Mouse (Mus musculus) liver, postnatal 0 days (tissue): ENCODE measurements around the gene Zfp592. TPM values are rescaled to one million over a fixed set of nuclear protein-coding genes. Genes with fewer than 3 reads are reported as not detected.
"Not testable (repeated sequence)": the region's sequence is repeated elsewhere in the genome, so short reads cannot be mapped to it uniquely, and the experiment has no call there.

Experiments used
- ATAC-seq: fragments of 200-750 bp; cut with Nextera tagmentation; 2 replicates; pipeline ENCODE4 v1.8.0; 2017; ENCODE audit warnings: mild to moderate bottlenecking, moderate library complexity
- DNase-seq: peaks from one replicate; pipeline ENCODE4 v3.0.0-alpha.2; 2016
- H3K27ac ChIP-seq: fragments of 300-500 bp; sonication (generic); 2 replicates; pipeline ENCODE4 v1.5.1; 2014; ENCODE audit warnings: antibody characterized with exemption, moderate library complexity, mild to moderate bottlenecking, low read depth
- H3K27me3 ChIP-seq: fragments of 300-500 bp; sonication (generic); 2 replicates; pipeline ENCODE4 v1.6.1; 2014; ENCODE audit warnings: low read length, control low read depth, mixed read lengths; ENCODE audit not compliant: insufficient read depth
- H3K36me3 ChIP-seq: fragments of 300-500 bp; sonication (generic); replicated peaks from 2 replicates; pipeline ENCODE4 v1.6.1; 2014; ENCODE audit warnings: mild to moderate bottlenecking, control low read depth, low read length, moderate library complexity, mixed read lengths; ENCODE audit not compliant: insufficient read depth
- H3K4me1 ChIP-seq: fragments of 300-500 bp; sonication (generic); 2 replicates; pipeline ENCODE4 v1.6.1; 2014; ENCODE audit warnings: antibody characterized with exemption, mild to moderate bottlenecking, control low read depth; ENCODE audit not compliant: insufficient read depth
- H3K4me2 ChIP-seq: fragments of 300-500 bp; sonication (generic); 2 replicates; pipeline ENCODE4 v1.6.1; 2014; ENCODE audit warnings: low read depth, mild to moderate bottlenecking, low read length, moderate library complexity, mixed read lengths
- H3K4me3 ChIP-seq: fragments of 300-500 bp; sonication (generic); 2 replicates; pipeline ENCODE4 v1.5.1; 2014; ENCODE audit warnings: low read depth, low read length
- H3K9ac ChIP-seq: fragments of 300-500 bp; sonication (generic); replicated peaks from 2 replicates; pipeline ENCODE4 v1.6.1; 2014; ENCODE audit warnings: mild to moderate bottlenecking, moderate library complexity
- H3K9me3 ChIP-seq: fragments of 300-500 bp; sonication (generic); 2 replicates; pipeline ENCODE4 v1.6.1; 2016; ENCODE audit warnings: mild to moderate bottlenecking, control low read depth, low read length, mixed read lengths
- CTCF ChIP-seq: sonication (generic); IDR thresholded peaks from 2 replicates; pipeline ENCODE4 v1.5.1; 2016; ENCODE audit warnings: antibody characterized with exemption, low read depth
- EP300 ChIP-seq: IDR thresholded peaks from 2 replicates; pipeline ENCODE4 v1.6.1; 2016; ENCODE audit warnings: antibody characterized with exemption, low read depth, mild to moderate bottlenecking
- WGBS: fragments of 180-500 bp; shearing (Covaris S2); extraction: QIAGEN DNeasy Blood & Tissue Kit; methylation state at CpG from one replicate; pipeline ENCODE4 v1.1.7; 2014; ENCODE audit not compliant: insufficient replicate concordance; 5-methylcytosine and 5-hydroxymethylcytosine counted together
- polyA plus RNA-seq: library from polyadenylated mRNA; unstranded; fragments of >200 nt; fragmentation: Nextera tagmentation; extraction: Ambion mirVana; gene quantifications from 2 replicates; pipeline ENCODE4 v1.2.1, GENCODE M21; 2015

The Zfp592 gene
- polyA plus RNA-seq, 1 experiment from 2014 or later: 4.3 TPM

- no peaks in the 10 kb centered on the region for H3K36me3 ChIP-seq
- DNase-seq (no peak), ATAC-seq (no peak)
- H3K4me3 ChIP-seq: no peak overlapping the region
- H3K9ac ChIP-seq: no peak overlapping the region
- no peak overlapping the region for H3K4me2 ChIP-seq
- no peaks in the 10 kb centered on the region for H3K4me1 ChIP-seq
- TF ChIP-seq EP300 (no peak), CTCF (no peak)
- no peaks in the 10 kb centered on the region for H3K9me3 ChIP-seq
- H3K27me3 ChIP-seq: no peaks in the 10 kb centered on the region
- 88% methylated on average over 2 of the region's 2 CpGs for WGBS
- H3K27ac ChIP-seq: no peak overlapping the region
Measured at GRCm38 (mm10) chr7:80956891-80957290, 36.6 kb upstream of the Zfp592 start.

DNA sequence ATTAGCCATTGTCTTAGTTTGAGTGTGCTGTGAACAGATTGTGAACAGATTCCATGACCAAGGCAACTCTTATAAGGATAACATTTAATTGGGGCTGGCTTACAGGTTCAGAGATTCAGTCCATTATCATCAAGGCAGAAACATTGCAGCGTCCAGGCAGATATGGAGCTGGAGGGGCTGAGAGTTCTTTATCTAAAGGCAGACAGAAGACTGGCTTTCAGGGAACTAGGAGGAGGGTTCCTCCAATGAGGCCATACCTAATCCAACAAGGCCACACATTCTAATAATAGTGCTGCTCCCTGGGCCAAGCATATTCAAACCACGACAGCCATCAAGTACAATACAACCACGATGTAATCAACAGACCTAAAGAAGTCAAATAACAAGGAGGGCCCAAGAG is 34.5 kb upstream of the Zfp592 start:
- Histone ChIP-seq H3K27me3 (no peaks in the 10 kb centered on the region), H3K4me2 (no peak overlapping the region), H3K27ac (no peak overlapping the region), H3K4me1 (no peaks in the 10 kb centered on the region), H3K9ac (no peak overlapping the region), H3K4me3 (no peak overlapping the region), H3K36me3 (no peaks in the 10 kb centered on the region), H3K9me3 (no peaks in the 10 kb centered on the region)
- TF ChIP-seq EP300 (no peak), CTCF (no peak)
- DNase-seq (no peak), ATAC-seq (no peak)
- 53% methylated on average over 3 of the region's 3 CpGs for WGBS

- 74% methylated on average over 6 of the region's 6 CpGs for WGBS
- H3K27me3 ChIP-seq: no peaks in the 10 kb centered on the region
- H3K27ac ChIP-seq: no peak overlapping the region
- ATAC-seq (no peak), DNase-seq (no peak)
- H3K4me1 ChIP-seq: no peaks in the 10 kb centered on the region
- H3K9ac ChIP-seq: no peak overlapping the region
- H3K4me2 ChIP-seq: no peak overlapping the region
- TF ChIP-seq CTCF: no peak
- TF ChIP-seq EP300: no peak
- H3K4me3 ChIP-seq: no peak overlapping the region
- no peaks in the 10 kb centered on the region for H3K9me3 ChIP-seq
- no peaks in the 10 kb centered on the region for H3K36me3 ChIP-seq
Measured at GRCm38 (mm10) chr7:80962799-80963198, 30.7 kb upstream of the Zfp592 start.

- H3K9me3 ChIP-seq: peaks cover 4% of the 10 kb centered on the region
- no peak overlapping the region for H3K4me3 ChIP-seq
- WGBS: 59% methylated on average over 3 of the region's 3 CpGs
- no peak overlapping the region for H3K4me2 ChIP-seq
- H3K36me3 ChIP-seq: no peaks in the 10 kb centered on the region
- H3K4me1 ChIP-seq: peaks cover 3% of the 10 kb centered on the region; the same call in 1 of the 2 replicates
- no peak overlapping the region for H3K9ac ChIP-seq
- peak; percentile 29 for DNase-seq
- TF ChIP-seq CTCF (no peak), EP300 (no peak)
- peak; percentile 78 for ATAC-seq
- H3K27ac ChIP-seq: peak overlapping the region; percentile 73
- no peaks in the 10 kb centered on the region for H3K27me3 ChIP-seq
Measured at GRCm38 (mm10) chr7:80970913-80971312, 22.6 kb upstream of the Zfp592 start.

DNA sequence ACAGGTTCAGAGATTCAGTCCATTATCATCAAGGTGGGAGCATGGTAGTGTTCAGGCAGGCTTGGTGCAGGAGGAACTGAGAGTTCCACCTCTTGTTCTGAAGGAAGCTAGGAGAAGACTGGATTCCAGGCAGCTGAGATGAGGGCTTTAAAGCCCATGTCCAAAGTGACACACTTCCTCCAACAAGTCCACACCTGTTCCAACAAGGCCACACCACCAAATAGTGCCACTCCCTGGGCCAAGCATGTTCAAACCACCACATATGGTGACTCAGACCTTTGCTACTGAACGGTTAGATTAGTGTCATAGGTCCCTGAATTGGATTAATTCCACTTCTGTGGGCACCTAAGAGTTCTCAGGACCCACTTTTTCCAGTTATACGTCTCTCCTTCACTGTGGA is 22.1 kb upstream of the Zfp592 start:
- Histone ChIP-seq H3K4me2 (no peak overlapping the region), H3K9me3 (peaks cover 4% of the 10 kb centered on the region), H3K27ac (peak overlapping the region; percentile 73), H3K36me3 (no peaks in the 10 kb centered on the region), H3K27me3 (no peaks in the 10 kb centered on the region), H3K4me3 (no peak overlapping the region), H3K9ac (no peak overlapping the region), H3K4me1 (peaks cover 3% of the 10 kb centered on the region; the same call in 1 of the 2 replicates)
- 78% methylated on average over 2 of the region's 2 CpGs for WGBS
- TF ChIP-seq EP300 (no peak), CTCF (no peak)
- ATAC-seq: no peak
- DNase-seq: no peak

- ATAC-seq (no peak), DNase-seq (no peak)
- H3K4me2 ChIP-seq: no peak overlapping the region
- H3K4me3 ChIP-seq: no peak overlapping the region
- no peaks in the 10 kb centered on the region for H3K36me3 ChIP-seq
- WGBS: 88% methylated on average over 5 of the region's 5 CpGs
- peaks cover 4% of the 10 kb centered on the region for H3K9me3 ChIP-seq
- no peaks in the 10 kb centered on the region for H3K27me3 ChIP-seq
- H3K9ac ChIP-seq: no peak overlapping the region
- TF ChIP-seq CTCF (no peak), EP300 (no peak)
- peaks cover 3% of the 10 kb centered on the region; the same call in 1 of the 2 replicates for H3K4me1 ChIP-seq
- H3K27ac ChIP-seq: no peak overlapping the region
Measured at GRCm38 (mm10) chr7:80972082-80972481, 21.4 kb upstream of the Zfp592 start.

GRCm38 (mm10) chr7:80972920-80973637 is 20.4 kb upstream of the Zfp592 start:
- not testable (repeated sequence) for H3K4me3 ChIP-seq, H3K4me2 ChIP-seq, DNase-seq, ATAC-seq, H3K9me3 ChIP-seq, H3K9ac ChIP-seq, H3K36me3 ChIP-seq, H3K27ac ChIP-seq, H3K27me3 ChIP-seq, H3K4me1 ChIP-seq
- 48% methylated on average over 4 of the region's 4 CpGs for WGBS

DNA sequence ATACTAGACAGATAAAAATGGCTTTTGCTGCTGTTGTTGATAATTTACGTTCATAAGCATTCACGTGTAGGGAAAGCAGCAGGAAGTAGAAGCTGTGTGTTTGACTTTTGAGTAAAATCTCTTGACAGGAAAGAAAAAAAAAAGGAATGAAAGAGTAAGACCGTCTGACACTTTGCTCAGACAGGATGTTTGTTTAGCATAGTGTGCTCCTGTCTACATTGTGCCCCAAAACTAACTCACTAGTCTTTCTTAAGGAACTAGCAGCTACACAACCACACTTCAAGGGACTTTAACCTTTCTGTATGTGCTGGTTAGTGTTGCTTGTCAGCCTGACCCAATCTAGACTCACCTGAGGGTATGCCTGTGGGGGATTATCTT is 19.9 kb upstream of the Zfp592 start:
- ATAC-seq, H3K4me1 ChIP-seq, H3K36me3 ChIP-seq, H3K27ac ChIP-seq, H3K4me2 ChIP-seq, DNase-seq, H3K9me3 ChIP-seq, H3K27me3 ChIP-seq, H3K4me3 ChIP-seq, H3K9ac ChIP-seq: not testable (repeated sequence)
- WGBS: 24% methylated on average over 3 of the region's 3 CpGs
